Mouse (Mus musculus): ENCODE data around the gene Doxl2. TPM values are rescaled to one million over a fixed set of nuclear protein-coding genes. Genes with fewer than 3 reads are reported as not detected.

The Doxl2 gene
- not detected in 2 replicates for polyA plus RNA-seq (2012; rRNA removed)

DNA sequence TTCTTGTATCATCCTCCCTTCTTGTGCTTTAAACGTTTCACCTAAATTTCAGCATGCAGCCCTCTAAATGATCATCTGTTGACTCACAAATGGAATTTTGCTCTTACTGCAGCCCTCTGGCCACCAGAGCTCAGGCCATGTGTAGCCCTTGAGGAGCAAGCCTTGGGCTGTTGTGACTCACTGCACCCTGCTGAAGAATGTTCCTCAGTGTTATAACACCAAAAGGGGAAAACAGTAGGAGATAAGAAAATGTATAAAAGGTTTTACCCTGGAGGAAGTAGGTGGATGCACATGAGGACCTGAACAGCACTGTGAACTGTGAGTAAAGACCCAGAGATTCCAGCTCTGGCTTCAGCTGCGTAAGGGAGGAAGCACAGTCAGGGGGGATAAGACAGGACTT is at the start of gene Doxl2:
Doxl2 (plus strand) TSS at position 301 of the 400 bp plus-strand sequence.

DNA sequence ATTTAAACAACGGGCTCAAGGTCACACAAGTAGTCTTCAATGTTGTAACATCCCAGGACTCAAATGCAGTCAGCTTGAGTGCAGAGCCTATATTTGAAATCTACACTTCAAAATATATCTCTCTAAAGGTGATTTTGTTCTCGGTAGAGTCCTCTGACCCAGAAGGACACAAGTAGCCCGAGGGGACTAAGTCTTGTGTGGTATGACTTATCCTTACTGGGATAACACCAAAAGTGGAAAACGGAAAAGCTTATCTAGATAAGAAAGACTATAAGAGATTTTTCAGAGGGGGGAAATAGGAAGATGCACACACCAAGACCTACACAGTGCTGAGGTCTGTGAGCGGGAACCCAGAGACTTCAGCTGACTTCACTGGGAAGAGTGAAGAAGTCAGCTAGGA is 45.2 kb upstream of the Doxl2 start, which contains the start of gene 1600015I10Rik:
1600015I10Rik (plus strand) TSS at position 301 of the 400 bp plus-strand sequence.

DNA sequence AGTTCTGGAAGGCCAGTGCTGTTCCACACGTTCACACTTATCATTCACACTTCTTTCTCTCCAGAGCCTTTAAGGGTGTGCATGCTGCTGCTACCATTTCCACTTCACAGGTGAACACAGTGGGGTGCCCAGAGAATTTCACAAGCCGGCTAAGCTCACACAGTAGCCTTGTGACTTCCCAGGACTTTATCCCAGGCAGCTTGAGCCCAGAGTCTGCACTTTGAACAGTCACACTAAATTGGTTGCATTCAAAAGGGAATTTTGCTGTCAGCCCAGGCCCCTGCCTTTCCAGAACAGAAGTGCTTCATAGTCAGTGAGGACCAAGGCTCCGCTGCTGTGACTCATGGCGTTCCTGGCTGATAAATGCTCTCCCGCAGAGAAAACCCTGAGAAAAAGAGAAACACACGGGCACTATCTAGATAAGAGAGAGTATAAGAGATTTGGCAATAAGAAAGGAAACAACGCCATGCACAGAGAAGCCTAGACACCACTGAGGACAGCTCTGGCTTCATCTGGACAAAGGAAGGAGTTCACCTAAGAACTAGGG is 11.8 kb downstream of the Doxl2 start, which contains the start of gene Svs1:
Svs1 (plus strand) TSS at position 418 of the 547 bp plus-strand sequence.

Other genes with a start within 250 kb of the Doxl2 start
- 7.0 and 8.6 TPM in 2 replicates for gene Gimap1, start 235.9 kb upstream of the Doxl2 start, polyA plus RNA-seq (2012; rRNA removed)
- 5.8 and 7.7 TPM in 2 replicates for gene Gimap5, start 228.8 kb upstream of the Doxl2 start, polyA plus RNA-seq (2012; rRNA removed)
- gene Gimap3, start 204.1 kb upstream of the Doxl2 start, polyA plus RNA-seq (2012; rRNA removed), result 1.3 and 1.7 TPM in 2 replicates
- gene Tmem176a, start 134.0 kb upstream of the Doxl2 start, polyA plus RNA-seq (2012; rRNA removed), result 183 and 196 TPM in 2 replicates
- gene Tmem176b, start 133.5 kb upstream of the Doxl2 start, polyA plus RNA-seq (2012; rRNA removed), result 431 and 645 TPM in 2 replicates
- gene Aoc1, start 102.1 kb upstream of the Doxl2 start, polyA plus RNA-seq (2012; rRNA removed), result 18.4 and 24.9 TPM in 2 replicates
- gene 1600015I10Rik, start 45.1 kb upstream of the Doxl2 start, polyA plus RNA-seq (2012; rRNA removed), result not detected in 2 replicates
- not detected in 2 replicates for gene Svs1, start 11.9 kb downstream of the Doxl2 start, polyA plus RNA-seq (2012; rRNA removed)
- gene Gpnmb, start 61.6 kb downstream of the Doxl2 start, polyA plus RNA-seq (2012; rRNA removed), result 14.5 and 44.0 TPM in 2 replicates
- gene Malsu1, start 98.8 kb downstream of the Doxl2 start, polyA plus RNA-seq (2012; rRNA removed), result 23.5 and 30.1 TPM in 2 replicates
- gene Igf2bp3, start 240.0 kb downstream of the Doxl2 start, polyA plus RNA-seq (2012; rRNA removed), result 0.12 and 0.18 TPM in 2 replicates